Mouse (Mus musculus): Measurements from ENCODE around the gene Nr2e1. TPM values are rescaled to one million over a fixed set of nuclear protein-coding genes. Genes with fewer than 3 reads are reported as not detected.
A peak's percentile ranks its signal among the peaks of the same experiment; 100 is the strongest.

Nr2e1 gene
- polyA plus RNA-seq, 1 experiment: not detected

DNA sequence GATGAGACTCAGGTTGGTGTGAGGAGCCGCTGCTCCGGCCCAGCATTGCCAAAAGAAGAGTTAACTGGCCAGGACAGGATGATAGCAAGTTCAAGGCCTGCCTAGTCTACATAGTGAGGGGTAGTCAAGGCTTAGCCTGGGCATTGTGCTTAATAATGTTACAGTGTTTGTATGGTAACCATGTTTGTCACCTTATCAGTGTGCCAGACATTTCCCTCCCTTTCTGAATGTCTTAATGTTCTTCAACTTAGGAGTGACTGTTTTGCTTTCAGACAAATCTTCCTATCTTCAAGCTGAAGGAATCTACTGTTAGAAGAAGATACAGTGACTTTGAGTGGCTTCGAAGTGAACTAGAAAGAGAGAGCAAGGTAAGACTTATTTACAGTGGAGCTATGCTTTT, 57.8 kb downstream of the Nr2e1 start:
- Histone ChIP-seq H3K27ac (ENCODE audit: control insufficient read depth, insufficient read depth, low read length) (no peak overlapping the region), H3K4me3 (ENCODE audit: control insufficient read depth, insufficient read depth, low read length) (no peak overlapping the region), H3K36me3 (ENCODE audit: control insufficient read depth, insufficient read depth, low read length) (peaks cover 16% of the 10 kb centered on the region), H3K4me1 (replicated peaks; ENCODE audit: control insufficient read depth, insufficient read depth, low read length) (no peaks in the 10 kb centered on the region), H3K27me3 (ENCODE audit: control insufficient read depth, insufficient read depth, low read length) (no peaks in the 10 kb centered on the region)
- 92% methylated on average over 3 of the region's 3 CpGs for WGBS
- TF ChIP-seq CTCF (IDR thresholded peaks at IDR 0.05; ENCODE audit: borderline replicate concordance, control insufficient read depth, extremely low read depth, insufficient read depth, low read length, poor library complexity) (no peak), POLR2A (IDR thresholded peaks at IDR 0.05; ENCODE audit: control insufficient read depth, extremely low read depth, insufficient read depth, low read length, poor library complexity) (no peak)
- no peak for DNase-seq

DNA sequence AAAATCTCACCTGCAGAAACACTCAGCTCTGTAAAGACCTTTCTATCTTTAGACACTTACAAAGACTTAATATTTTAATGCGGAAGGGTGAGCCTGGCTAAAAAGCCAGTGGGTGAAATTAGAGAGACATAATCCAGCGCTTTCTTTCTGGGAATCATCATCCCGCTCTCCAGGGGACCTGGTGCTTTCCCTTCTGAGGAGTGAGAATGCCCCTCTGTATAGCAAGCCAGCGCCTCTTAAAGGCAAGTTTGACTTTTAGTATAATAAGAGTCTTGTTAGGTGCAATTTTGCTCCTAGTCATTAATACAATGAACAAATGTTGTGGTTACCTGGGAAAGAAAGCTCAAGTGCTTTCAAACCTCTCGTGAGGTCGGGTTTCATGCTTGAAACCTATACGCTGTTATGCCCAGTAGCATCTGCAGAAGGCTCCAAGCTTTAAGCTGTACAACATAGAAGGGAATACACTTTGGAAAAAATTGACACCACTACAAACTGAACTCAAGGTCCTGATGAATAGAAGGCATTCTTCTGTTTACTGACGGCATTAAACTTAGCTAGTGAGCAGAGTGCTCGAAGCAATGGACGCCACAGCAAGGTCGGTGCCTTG, 59.8 kb downstream of the Nr2e1 start:
- no peak for TF ChIP-seq POLR2A (IDR thresholded peaks at IDR 0.05; ENCODE audit: control insufficient read depth, extremely low read depth, insufficient read depth, low read length, poor library complexity)
- TF ChIP-seq CTCF (IDR thresholded peaks at IDR 0.05; ENCODE audit: borderline replicate concordance, control insufficient read depth, extremely low read depth, insufficient read depth, low read length, poor library complexity): no peak
- WGBS: 90% methylated on average over 11 of the region's 11 CpGs
- H3K36me3 ChIP-seq (ENCODE audit: control insufficient read depth, insufficient read depth, low read length): peaks cover 14% of the 10 kb centered on the region
- no peak for DNase-seq
- no peaks in the 10 kb centered on the region for H3K27me3 ChIP-seq (ENCODE audit: control insufficient read depth, insufficient read depth, low read length)
- no peak overlapping the region for H3K27ac ChIP-seq (ENCODE audit: control insufficient read depth, insufficient read depth, low read length)
- no peaks in the 10 kb centered on the region for H3K4me1 ChIP-seq (replicated peaks; ENCODE audit: control insufficient read depth, insufficient read depth, low read length)
- H3K4me3 ChIP-seq (ENCODE audit: control insufficient read depth, insufficient read depth, low read length): no peak overlapping the region

DNA sequence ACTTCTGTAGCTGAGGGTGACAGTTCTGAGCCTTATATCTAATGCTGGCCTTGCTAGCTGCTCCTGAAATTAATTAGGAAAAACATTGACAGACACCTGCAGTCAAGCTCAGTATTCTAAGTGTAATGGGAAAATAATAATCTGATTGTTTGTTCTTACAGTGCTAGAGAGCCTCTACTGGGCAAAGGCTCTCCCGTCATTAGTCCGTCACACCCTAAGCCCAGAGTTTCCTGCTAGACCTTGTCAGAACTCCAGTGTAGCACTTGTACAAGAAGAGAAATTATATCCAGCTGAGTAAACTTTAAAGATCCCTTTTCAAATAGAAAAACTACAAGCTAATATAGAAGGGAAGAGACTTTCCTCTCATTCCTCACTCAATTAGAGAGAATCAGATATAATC, 60.5 kb downstream of the Nr2e1 start:
- H3K36me3 ChIP-seq (ENCODE audit: control insufficient read depth, insufficient read depth, low read length): peaks cover 6% of the 10 kb centered on the region
- 92% methylated on average over 2 of the region's 2 CpGs for WGBS
- H3K4me1 ChIP-seq (replicated peaks; ENCODE audit: control insufficient read depth, insufficient read depth, low read length): 0 out of 2 replicates have a peak, but pooled peaks cover 2% of the 10 kb centered on the region
- H3K4me3 ChIP-seq (ENCODE audit: control insufficient read depth, insufficient read depth, low read length): no peak overlapping the region
- no peak for DNase-seq
- no peaks in the 10 kb centered on the region for H3K27me3 ChIP-seq (ENCODE audit: control insufficient read depth, insufficient read depth, low read length)
- TF ChIP-seq CTCF (IDR thresholded peaks at IDR 0.05; ENCODE audit: borderline replicate concordance, control insufficient read depth, extremely low read depth, insufficient read depth, low read length, poor library complexity): no peak
- no peak for TF ChIP-seq POLR2A (IDR thresholded peaks at IDR 0.05; ENCODE audit: control insufficient read depth, extremely low read depth, insufficient read depth, low read length, poor library complexity)
- H3K27ac ChIP-seq (ENCODE audit: control insufficient read depth, insufficient read depth, low read length): no peak overlapping the region

DNA sequence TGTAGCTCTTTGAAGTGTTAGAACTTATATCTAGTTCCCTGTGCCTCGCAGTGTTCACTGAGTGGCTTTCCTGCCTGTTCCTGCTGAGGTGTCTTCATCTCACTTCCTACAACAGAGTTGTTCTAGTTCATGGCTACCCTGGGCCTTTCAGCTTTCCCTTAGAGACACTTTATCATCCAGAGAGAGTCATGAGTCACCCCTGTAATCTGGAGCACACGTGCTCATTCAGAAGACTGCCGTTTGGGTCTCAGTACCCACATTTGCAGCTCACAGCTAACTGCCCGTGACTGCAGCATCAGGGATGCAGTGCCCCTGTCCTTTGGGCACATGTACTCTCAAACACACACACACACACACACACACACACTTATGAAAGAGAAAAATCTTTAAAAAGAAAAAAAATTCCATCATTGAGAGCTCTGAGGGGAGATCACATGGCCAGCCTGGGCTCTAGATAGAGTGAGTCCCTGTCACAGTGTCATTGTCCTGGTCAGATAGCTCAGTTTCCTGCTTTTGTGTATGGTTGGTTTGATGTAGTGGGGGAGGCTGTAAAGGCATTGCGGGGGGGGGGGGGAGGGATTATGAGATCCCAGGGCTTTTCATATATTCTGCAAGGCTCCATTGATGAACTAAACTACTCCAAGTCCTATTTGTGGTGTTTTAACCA, 62.0 kb downstream of the Nr2e1 start:
- no peak overlapping the region for H3K27ac ChIP-seq (ENCODE audit: control insufficient read depth, insufficient read depth, low read length)
- 75% methylated on average over 5 of the region's 5 CpGs for WGBS
- no peaks in the 10 kb centered on the region for H3K36me3 ChIP-seq (ENCODE audit: control insufficient read depth, insufficient read depth, low read length)
- H3K27me3 ChIP-seq (ENCODE audit: control insufficient read depth, insufficient read depth, low read length): no peaks in the 10 kb centered on the region
- no peak overlapping the region for H3K4me3 ChIP-seq (ENCODE audit: control insufficient read depth, insufficient read depth, low read length)
- no peak for TF ChIP-seq POLR2A (IDR thresholded peaks at IDR 0.05; ENCODE audit: control insufficient read depth, extremely low read depth, insufficient read depth, low read length, poor library complexity)
- TF ChIP-seq CTCF (IDR thresholded peaks at IDR 0.05; ENCODE audit: borderline replicate concordance, control insufficient read depth, extremely low read depth, insufficient read depth, low read length, poor library complexity): no peak
- DNase-seq: no peak
- 0 out of 2 replicates have a peak, but pooled peaks cover 2% of the 10 kb centered on the region for H3K4me1 ChIP-seq (replicated peaks; ENCODE audit: control insufficient read depth, insufficient read depth, low read length)

DNA sequence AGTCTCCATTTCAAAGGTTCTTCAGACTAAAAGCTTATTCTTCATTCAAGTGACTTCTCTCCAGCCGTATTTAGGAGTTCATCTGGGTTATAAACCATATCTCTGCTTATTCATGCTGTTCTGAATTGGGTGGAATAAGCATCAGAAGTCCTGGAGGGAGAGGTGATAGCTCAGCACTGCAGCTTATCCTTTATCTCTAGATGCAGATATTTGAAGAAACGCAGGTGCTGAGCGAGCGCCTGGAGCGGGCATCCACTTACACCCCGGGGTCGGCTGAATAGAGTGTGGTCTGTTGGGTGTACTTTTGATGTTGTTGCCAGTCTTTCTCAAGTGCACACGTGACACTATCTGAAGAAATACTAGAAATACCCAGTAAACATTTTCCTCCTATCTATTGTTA, 65.1 kb downstream of the Nr2e1 start:
- H3K4me1 ChIP-seq (replicated peaks; ENCODE audit: control insufficient read depth, insufficient read depth, low read length): 0 out of 2 replicates have a peak, but pooled peaks cover 2% of the 10 kb centered on the region
- peak; percentile 30 for DNase-seq
- no peak overlapping the region for H3K27ac ChIP-seq (ENCODE audit: control insufficient read depth, insufficient read depth, low read length)
- no peak overlapping the region for H3K4me3 ChIP-seq (ENCODE audit: control insufficient read depth, insufficient read depth, low read length)
- no peak for TF ChIP-seq POLR2A (IDR thresholded peaks at IDR 0.05; ENCODE audit: control insufficient read depth, extremely low read depth, insufficient read depth, low read length, poor library complexity)
- TF ChIP-seq CTCF (IDR thresholded peaks at IDR 0.05; ENCODE audit: borderline replicate concordance, control insufficient read depth, extremely low read depth, insufficient read depth, low read length, poor library complexity): no peak
- H3K36me3 ChIP-seq (ENCODE audit: control insufficient read depth, insufficient read depth, low read length): no peaks in the 10 kb centered on the region
- WGBS: 37% methylated on average over 8 of the region's 8 CpGs
- no peaks in the 10 kb centered on the region for H3K27me3 ChIP-seq (ENCODE audit: control insufficient read depth, insufficient read depth, low read length)

DNA sequence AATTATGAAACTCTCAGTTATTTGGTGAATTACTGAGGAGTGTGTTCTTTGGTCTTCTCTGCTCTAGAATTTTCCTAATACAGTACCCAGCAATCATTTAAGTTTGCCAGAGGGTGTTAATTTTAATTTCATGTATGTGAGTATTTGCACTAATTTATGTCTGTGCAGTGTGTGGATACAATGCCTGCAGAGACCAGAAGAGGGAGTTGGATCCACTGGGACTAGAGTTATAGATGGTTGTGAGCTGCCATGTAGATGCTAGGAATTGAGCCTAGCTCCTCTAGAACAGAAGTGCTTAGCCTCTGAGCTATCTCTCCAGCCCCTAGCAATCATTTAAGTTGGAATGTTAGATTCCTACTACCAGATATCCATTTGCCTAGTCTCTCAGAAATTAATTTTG, 69.3 kb downstream of the Nr2e1 start:
- H3K27ac ChIP-seq (ENCODE audit: control insufficient read depth, insufficient read depth, low read length): no peak overlapping the region

More for the DNA sequence above, 69.3 kb downstream of the Nr2e1 start:
- 0 out of 2 replicates have a peak, but pooled peaks cover 2% of the 10 kb centered on the region for H3K4me1 ChIP-seq (replicated peaks; ENCODE audit: control insufficient read depth, insufficient read depth, low read length)
- no peak for TF ChIP-seq POLR2A (IDR thresholded peaks at IDR 0.05; ENCODE audit: control insufficient read depth, extremely low read depth, insufficient read depth, low read length, poor library complexity)
- no peak for TF ChIP-seq CTCF (IDR thresholded peaks at IDR 0.05; ENCODE audit: borderline replicate concordance, control insufficient read depth, extremely low read depth, insufficient read depth, low read length, poor library complexity)
- no peaks in the 10 kb centered on the region for H3K27me3 ChIP-seq (ENCODE audit: control insufficient read depth, insufficient read depth, low read length)
- H3K4me3 ChIP-seq (ENCODE audit: control insufficient read depth, insufficient read depth, low read length): no peak overlapping the region
- H3K36me3 ChIP-seq (ENCODE audit: control insufficient read depth, insufficient read depth, low read length): peaks cover 7% of the 10 kb centered on the region; the same call in 1 of the 2 replicates
- DNase-seq: no peak

Other genes starting within 250 kb of the Nr2e1 start
- gene Afg1l, start 105.1 kb downstream of the Nr2e1 start, polyA plus RNA-seq (2012; rRNA removed): 3.4 and 3.7 TPM in 2 replicates
- gene Snx3, start 81.6 kb downstream of the Nr2e1 start, polyA plus RNA-seq (2012; rRNA removed): 309 and 380 TPM in 2 replicates
- 63.0 and 69.4 TPM in 2 replicates for gene Ostm1, start 190 bp upstream of the Nr2e1 start, polyA plus RNA-seq (2012; rRNA removed)
- 13.2 and 14.4 TPM in 2 replicates for gene Sec63, start 177.9 kb upstream of the Nr2e1 start, polyA plus RNA-seq (2012; rRNA removed)

Data from thymus, adult 2 months (tissue).